Mouse (Mus musculus) spleen, embryonic (tissue): ENCODE data around the gene Olfr738.

Source experiments
- CTCF ChIA-PET: fragments of 350-600 bp; sonication (Branson Sonifier 250); formaldehyde crosslinking; loops from one replicate; lab custom pipeline; 2022; lab: Charles Lee

Gene Olfr738

DNA sequence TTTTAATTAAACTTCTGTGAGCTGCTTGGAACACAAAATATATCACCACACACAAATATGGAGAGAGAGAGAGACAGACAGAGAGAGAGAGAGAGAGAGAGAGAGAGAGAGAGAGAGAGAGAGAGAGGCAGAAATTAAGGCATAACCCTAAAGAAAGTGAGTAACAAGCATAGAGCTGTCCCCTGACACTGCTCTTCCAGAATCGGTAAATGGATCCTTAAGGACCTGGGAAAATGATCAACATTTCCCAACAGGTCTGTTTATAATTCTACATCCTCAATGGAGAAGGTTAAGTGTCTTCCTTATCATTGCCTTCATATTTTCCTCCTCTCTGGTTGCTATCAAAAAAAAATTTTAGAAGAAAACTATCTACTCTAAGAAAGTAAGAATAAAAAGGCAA is at the start of gene Olfr738:
Gene Olfr738, plus strand, starts transcription at position 301 of the 400 bp plus-strand sequence.
- CTCF ChIA-PET, result no interaction called here

DNA sequence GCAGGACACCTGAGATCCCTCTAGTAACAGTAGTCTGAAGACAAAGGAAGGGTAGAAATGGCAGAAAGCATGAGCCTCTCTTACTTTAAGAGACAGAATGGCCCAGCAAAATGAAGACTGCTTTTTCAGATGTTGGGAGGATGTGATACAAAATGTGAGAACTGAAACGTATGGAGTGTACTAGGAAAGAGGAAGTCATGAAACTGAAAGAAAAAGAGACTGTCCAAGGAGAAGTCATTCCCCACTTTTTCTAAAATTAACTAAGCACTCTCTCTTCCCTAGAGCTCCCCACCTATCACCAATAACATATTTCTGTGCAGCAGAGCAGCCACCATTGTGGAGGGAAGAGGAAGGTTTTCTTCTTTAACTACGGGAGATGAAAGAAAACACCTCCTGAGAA is 49.8 kb upstream of the Olfr738 start, which contains the start of gene Tlr11:
Gene Tlr11, plus strand, starts transcription at position 322 of the 400 bp plus-strand sequence.
- CTCF ChIA-PET, result no interaction called here

DNA sequence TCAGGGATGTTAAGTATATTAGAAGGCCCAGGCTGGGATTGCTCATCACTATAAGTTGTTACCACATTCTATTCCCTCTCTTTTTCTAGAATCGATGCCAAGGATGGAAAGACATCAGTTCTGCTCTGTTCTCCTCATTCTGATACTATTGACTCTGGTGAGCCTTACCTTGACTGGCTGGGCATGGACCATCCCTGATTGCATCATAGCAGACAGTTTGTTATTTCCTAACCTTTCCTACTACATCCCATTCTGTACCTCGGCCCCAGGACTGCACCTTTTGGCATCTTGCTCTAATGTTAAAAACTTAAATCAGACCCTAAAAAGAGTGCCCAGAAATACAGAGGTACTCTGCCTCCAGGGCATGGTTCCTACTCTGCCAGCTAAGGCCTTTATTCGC is 46.9 kb upstream of the Olfr738 start:
- CTCF ChIA-PET, result no interaction called here

DNA sequence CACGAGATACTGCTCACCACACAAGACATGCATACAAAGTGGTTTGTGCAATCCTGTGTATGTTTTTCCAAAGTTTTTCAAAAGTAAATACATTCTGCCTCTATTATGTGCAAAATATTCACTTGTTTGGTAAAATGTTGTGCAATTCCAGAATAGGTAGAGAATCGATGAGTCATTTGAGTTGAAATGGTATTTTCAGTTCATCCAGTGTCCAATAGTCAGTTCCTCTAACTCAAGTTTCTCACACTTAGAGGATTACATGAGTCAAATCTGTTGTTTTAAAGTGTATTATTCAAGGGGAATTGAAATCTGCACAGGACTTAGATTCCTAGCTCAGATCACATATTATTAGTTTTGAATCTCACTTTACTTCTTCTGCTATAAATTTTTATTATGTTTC is 43.8 kb upstream of the Olfr738 start:
- CTCF ChIA-PET, result no interaction called here

DNA sequence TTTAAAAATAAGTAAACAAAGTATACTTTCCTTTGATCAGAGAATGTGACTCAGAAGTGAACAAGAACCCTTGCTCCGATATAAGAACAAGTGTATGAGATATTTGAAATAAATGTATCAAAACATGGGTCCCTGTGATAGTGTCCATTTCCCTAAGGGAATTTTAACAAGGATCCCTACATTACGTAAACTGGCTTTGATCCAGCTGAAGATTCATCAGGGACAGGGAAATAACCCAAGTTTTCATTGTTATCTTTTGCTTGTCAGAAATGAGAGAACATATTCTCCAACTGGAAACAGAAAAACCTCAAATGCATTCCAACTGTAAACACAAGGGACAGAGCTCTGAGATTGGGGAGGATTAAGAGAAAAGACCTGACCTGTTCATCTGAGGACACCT is 26.5 kb upstream of the Olfr738 start, which contains the start of gene Olfr736:
Gene Olfr736, plus strand, starts transcription at position 301 of the 400 bp plus-strand sequence.
- CTCF ChIA-PET, result no interaction called here

DNA sequence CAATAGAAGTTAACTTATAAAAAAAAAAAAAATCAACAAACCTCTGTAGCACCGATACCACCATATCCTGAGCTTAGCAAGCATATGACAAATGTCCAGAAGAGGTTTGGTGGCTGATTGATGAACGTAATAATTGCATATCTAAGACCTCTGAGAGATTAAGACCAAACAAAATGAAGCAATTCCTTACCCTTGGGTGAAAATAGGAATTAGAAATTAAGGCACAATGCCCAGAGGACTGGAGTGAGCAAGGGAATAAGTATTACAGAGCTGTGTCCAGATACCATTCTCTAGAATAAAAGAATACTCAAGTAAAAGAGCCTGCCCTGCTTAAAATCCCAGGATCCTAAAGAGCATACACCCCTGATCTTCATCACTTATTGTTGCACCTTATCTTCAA is 11.0 kb downstream of the Olfr738 start, which contains the start of gene Olfr739:
Gene Olfr739, plus strand, starts transcription at position 301 of the 400 bp plus-strand sequence.
- CTCF ChIA-PET, result no interaction called here

DNA sequence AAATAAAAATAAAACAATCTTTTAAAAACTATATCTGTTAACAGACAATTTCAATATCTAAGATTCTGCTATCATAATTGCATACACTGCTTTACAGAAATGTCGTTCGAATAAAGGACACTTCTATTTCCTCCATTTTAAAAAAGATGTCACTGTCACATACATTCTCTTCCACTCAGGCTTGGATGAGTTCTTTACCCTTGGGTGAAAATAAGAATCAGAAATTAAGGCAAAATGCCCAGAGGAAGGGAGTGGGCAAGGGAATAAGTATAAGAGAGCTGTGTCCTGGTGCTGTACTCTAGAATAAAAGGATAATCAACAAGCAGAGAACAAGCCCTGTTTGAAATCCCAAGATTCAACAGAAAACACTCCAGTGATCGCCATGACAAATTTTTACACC is 37.9 kb downstream of the Olfr738 start, which contains the start of gene Olfr740:
Gene Olfr740, plus strand, starts transcription at position 301 of the 400 bp plus-strand sequence.
- CTCF ChIA-PET, result no interaction called here
